Mouse (Mus musculus) brown adipose tissue, adult 24 weeks (tissue): Measurements from ENCODE around the gene Chd6. TPM values are rescaled to one million over a fixed set of nuclear protein-coding genes. Genes with fewer than 3 reads are reported as not detected.
A peak's percentile ranks its signal among the peaks of the same experiment; 100 is the strongest.

Source experiments
- H3K27ac ChIP-seq: fragments of 200-500 bp; replicated peaks from 2 replicates; pipeline ENCODE4 v1.5.1; 2012; ENCODE audit warnings: low read depth, mild to moderate bottlenecking, low read length
- H3K4me1 ChIP-seq: fragments of 200-500 bp; 2 replicates; pipeline ENCODE4 v1.6.1; 2012; ENCODE audit warnings: low read length, mixed read lengths; ENCODE audit not compliant: control insufficient read depth, insufficient read depth, insufficient read length
- H3K4me3 ChIP-seq: fragments of 200-500 bp; 2 replicates; pipeline ENCODE4 v1.5.1; 2012; ENCODE audit warnings: low read depth, mild to moderate bottlenecking, low read length, moderate library complexity; ENCODE audit not compliant: insufficient read depth
- polyA plus RNA-seq: library from polyadenylated mRNA; stranded (reverse); fragments of >200 nt; gene quantifications from 2 replicates; pipeline ENCODE4 v1.2.4, GENCODE M21; 2012; ENCODE audit not compliant: missing spikeins, insufficient read depth, insufficient read length

Chd6 gene
- polyA plus RNA-seq, result 5.4 and 7.3 TPM in 2 replicates

GRCm38 (mm10) chr2:161108933-161109371, at the start of gene Chd6:
Gene Chd6 (minus strand): TSS chr2:161109075.
- Histone ChIP-seq H3K27ac (peak within 1 kb of the TSS; percentile 29), H3K4me1 (peaks cover 11% of the 10 kb centered on the region), H3K4me3 (peak within 1 kb of the TSS; percentile 95)

GRCm38 (mm10) chr2:161150004-161150842, 41.3 kb upstream of the Chd6 start:
- H3K27ac ChIP-seq, result no peak overlapping the region
- no peaks in the 10 kb centered on the region for H3K4me1 ChIP-seq
- no peak overlapping the region for H3K4me3 ChIP-seq

- no peak overlapping the region for H3K27ac ChIP-seq
- H3K4me1 ChIP-seq, result no peaks in the 10 kb centered on the region
- no peak overlapping the region for H3K4me3 ChIP-seq
Measured at GRCm38 (mm10) chr2:161148428-161149020, 39.6 kb upstream of the Chd6 start.

- Histone ChIP-seq H3K4me3 (no peak overlapping the region), H3K27ac (no peak overlapping the region), H3K4me1 (no peaks in the 10 kb centered on the region)
Measured at GRCm38 (mm10) chr2:161147656-161148427, 39.0 kb upstream of the Chd6 start.

GRCm38 (mm10) chr2:161144799-161145198, 35.9 kb upstream of the Chd6 start:
- no peak overlapping the region for H3K27ac ChIP-seq
- H3K4me3 ChIP-seq, result no peak overlapping the region
- H3K4me1 ChIP-seq, result no peaks in the 10 kb centered on the region

GRCm38 (mm10) chr2:161138672-161139536, 30.0 kb upstream of the Chd6 start:
- H3K27ac ChIP-seq, result no peak overlapping the region
- H3K4me1 ChIP-seq, result no peaks in the 10 kb centered on the region
- H3K4me3 ChIP-seq, result no peak overlapping the region

GRCm38 (mm10) chr2:161136999-161137398, 28.1 kb upstream of the Chd6 start:
- Histone ChIP-seq H3K27ac (no peak overlapping the region), H3K4me1 (no peaks in the 10 kb centered on the region), H3K4me3 (no peak overlapping the region)

- no peak overlapping the region for H3K4me3 ChIP-seq
- no peak overlapping the region for H3K27ac ChIP-seq
- no peaks in the 10 kb centered on the region for H3K4me1 ChIP-seq
Measured at GRCm38 (mm10) chr2:161128367-161129111, 19.7 kb upstream of the Chd6 start.

GRCm38 (mm10) chr2:161112011-161112410, 3.1 kb upstream of the Chd6 start:
- peaks cover 6% of the 10 kb centered on the region for H3K4me1 ChIP-seq
- H3K27ac ChIP-seq, result no peak overlapping the region
- H3K4me3 ChIP-seq, result no peak overlapping the region

- peak overlapping the region; percentile 62 for H3K4me3 ChIP-seq
- H3K27ac ChIP-seq, result no peak overlapping the region
- peaks cover 11% of the 10 kb centered on the region for H3K4me1 ChIP-seq
Measured at GRCm38 (mm10) chr2:161109398-161109821, 535 bp upstream of the Chd6 start.

- Histone ChIP-seq H3K4me1 (peaks cover 15% of the 10 kb centered on the region), H3K27ac (peak overlapping the region; percentile 29), H3K4me3 (peak overlapping the region; percentile 95)
Measured at GRCm38 (mm10) chr2:161108085-161108927, 569 bp downstream of the Chd6 start.

- Histone ChIP-seq H3K4me1 (peaks cover 15% of the 10 kb centered on the region), H3K27ac (no peak overlapping the region), H3K4me3 (no peak overlapping the region; the same call in 1 of the 2 replicates)
Measured at GRCm38 (mm10) chr2:161107236-161107635, 1.6 kb downstream of the Chd6 start.

GRCm38 (mm10) chr2:161103769-161104168, 5.1 kb downstream of the Chd6 start:
- Histone ChIP-seq H3K27ac (no peak overlapping the region), H3K4me1 (peaks cover 15% of the 10 kb centered on the region), H3K4me3 (no peak overlapping the region)
